Mouse (Mus musculus) neural tube, embryonic 12.5 days (tissue): ENCODE results near the gene Gatd1. TPM values are rescaled to one million over a fixed set of nuclear protein-coding genes. Genes with fewer than 3 reads are reported as not detected.
"Not testable (repeated sequence)": the region's sequence is repeated elsewhere in the genome, so short reads cannot be mapped to it uniquely, and the experiment has no call there.

ENCODE experiments used
- ATAC-seq: fragments of 200-750 bp; cut with Nextera tagmentation; 2 replicates; pipeline ENCODE4 v1.8.0; 2017; ENCODE audit warnings: low read depth, mild to moderate bottlenecking, moderate TSS enrichment, moderate library complexity; ENCODE audit not compliant: low FRiP score
- H3K27ac ChIP-seq: fragments of 300-500 bp; sonication (generic); 2 replicates; pipeline ENCODE4 v1.5.1; 2016
- H3K27me3 ChIP-seq: fragments of 300-500 bp; sonication (generic); replicated peaks from 2 replicates; pipeline ENCODE4 v1.6.1; 2016; ENCODE audit warnings: mild to moderate bottlenecking
- H3K36me3 ChIP-seq: fragments of 300-500 bp; sonication (generic); 2 replicates; pipeline ENCODE4 v1.6.1; 2016; ENCODE audit warnings: mild to moderate bottlenecking
- H3K4me1 ChIP-seq: fragments of 300-500 bp; sonication (generic); 2 replicates; pipeline ENCODE4 v1.6.1; 2016
- H3K4me2 ChIP-seq: fragments of 300-500 bp; sonication (generic); replicated peaks from 2 replicates; pipeline ENCODE4 v1.6.1; 2016; ENCODE audit warnings: mild to moderate bottlenecking
- H3K4me3 ChIP-seq: fragments of 300-500 bp; sonication (generic); 2 replicates; pipeline ENCODE4 v1.5.1; 2016
- H3K9ac ChIP-seq: fragments of 300-500 bp; sonication (generic); 2 replicates; pipeline ENCODE4 v1.6.1; 2016; ENCODE audit warnings: mild to moderate bottlenecking
- H3K9me3 ChIP-seq: fragments of 300-500 bp; sonication (generic); 2 replicates; pipeline ENCODE4 v1.6.1; 2016; ENCODE audit warnings: mild to moderate bottlenecking
- WGBS: fragments of 180-500 bp; shearing (Covaris S2); methylation state at CpG from one replicate; pipeline ENCODE4 v1.1.7; 2016; 5-methylcytosine and 5-hydroxymethylcytosine counted together
- polyA plus RNA-seq: library from polyadenylated mRNA; unstranded; fragments of >200 nt; fragmentation: Nextera tagmentation; extraction: Ambion mirVana; gene quantifications from 2 replicates; pipeline ENCODE4 v1.2.1, GENCODE M21; 2016

Gatd1 gene
- polyA plus RNA-seq, 1 experiment from 2014 or later: 50.5 TPM

DNA sequence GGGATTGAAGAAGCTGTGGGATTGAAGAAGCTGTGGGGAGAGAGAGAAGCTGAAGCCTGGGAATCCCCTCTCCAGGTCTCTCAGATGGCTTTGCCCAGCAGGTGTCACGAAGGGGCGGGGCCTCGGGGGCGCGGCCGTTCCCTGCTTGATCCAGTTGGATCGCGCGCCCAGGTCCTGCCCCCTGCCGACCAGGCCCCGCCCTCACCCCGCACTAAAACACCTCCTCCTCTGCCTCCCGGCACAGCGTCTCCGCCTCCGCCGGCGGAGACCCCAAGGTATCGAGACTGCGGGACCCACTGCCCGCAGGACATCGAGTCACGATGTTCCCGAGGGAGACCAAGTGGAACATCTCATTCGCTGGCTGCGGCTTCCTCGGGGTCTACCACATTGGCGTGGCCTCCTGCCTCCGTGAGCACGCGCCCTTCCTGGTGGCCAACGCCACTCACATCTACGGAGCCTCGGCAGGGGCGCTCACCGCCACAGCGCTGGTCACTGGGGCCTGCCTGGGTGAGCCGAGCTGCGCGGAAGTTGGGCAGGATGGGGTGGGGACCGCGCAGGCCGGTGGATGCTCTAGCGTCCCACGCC is 41.1 kb upstream of the Gatd1 start, which contains the start of gene Pnpla2:
Pnpla2 (plus strand) TSS at position 232 of the 585 bp plus-strand sequence.
- peaks cover 9% of the 10 kb centered on the region for H3K27me3 ChIP-seq
- peak; percentile 78 for ATAC-seq
- H3K9me3 ChIP-seq: no peaks in the 10 kb centered on the region
- H3K9ac ChIP-seq: peak within 1 kb of the TSS; percentile 73
- H3K36me3 ChIP-seq: peaks cover 35% of the 10 kb centered on the region
- no peak within 1 kb of the TSS for H3K27ac ChIP-seq
- peak within 1 kb of the TSS; percentile 60 for H3K4me3 ChIP-seq
- H3K4me2 ChIP-seq: peak within 1 kb of the TSS; percentile 97
- under 1% methylated on average over 45 of the region's 45 CpGs for WGBS
- H3K4me1 ChIP-seq: peaks cover 17% of the 10 kb centered on the region

DNA sequence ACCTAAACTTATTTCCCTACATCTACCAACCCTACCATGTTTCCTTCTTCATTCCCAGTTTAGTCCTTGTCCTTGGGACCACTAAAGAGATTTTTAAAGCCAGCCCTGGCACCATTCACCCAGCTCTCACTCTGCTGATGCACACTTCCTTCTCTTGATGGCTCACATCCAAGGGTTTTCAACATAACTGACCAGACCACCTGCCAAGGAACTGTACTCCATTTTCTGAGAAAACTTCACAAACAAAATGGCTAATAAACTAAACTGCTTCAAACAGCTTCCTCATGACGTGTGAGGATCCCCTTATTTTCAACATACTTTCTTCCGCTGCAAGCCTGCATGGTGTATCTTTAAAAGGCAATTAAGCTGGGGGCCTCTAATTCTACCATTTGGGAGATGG is 39.7 kb upstream of the Gatd1 start:
- Histone ChIP-seq H3K4me1 (peaks cover 22% of the 10 kb centered on the region), H3K36me3 (peaks cover 35% of the 10 kb centered on the region), H3K9ac (no peak overlapping the region), H3K27ac (no peak overlapping the region), H3K9me3 (no peaks in the 10 kb centered on the region), H3K4me3 (no peak overlapping the region), H3K27me3 (no peaks in the 10 kb centered on the region), H3K4me2 (no peak overlapping the region)
- no peak for ATAC-seq
- 79% methylated on average over 2 of the region's 2 CpGs for WGBS

DNA sequence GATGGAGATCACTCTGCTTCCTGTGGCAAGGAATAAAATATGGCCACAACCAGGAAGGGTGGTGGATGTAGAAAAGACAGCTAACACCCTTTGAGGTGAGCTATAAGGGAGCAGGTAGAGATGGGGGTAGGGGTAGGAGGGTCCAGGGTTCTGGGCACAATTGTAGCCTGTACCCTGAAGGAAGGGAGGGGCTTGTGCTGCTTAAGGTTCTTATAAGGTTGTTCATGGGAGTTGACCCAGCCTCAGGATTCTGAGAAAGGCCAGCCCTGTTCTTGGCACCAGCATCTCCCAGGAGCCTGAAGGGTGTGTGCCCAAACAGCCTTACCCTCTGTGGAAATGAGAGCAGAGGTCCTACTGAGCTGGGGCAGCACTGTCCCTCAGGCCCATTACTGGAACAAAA is 38.0 kb upstream of the Gatd1 start:
- no peaks in the 10 kb centered on the region for H3K9me3 ChIP-seq
- H3K9ac ChIP-seq: no peak overlapping the region
- H3K36me3 ChIP-seq: peaks cover 37% of the 10 kb centered on the region
- H3K27ac ChIP-seq: no peak overlapping the region
- no peaks in the 10 kb centered on the region for H3K27me3 ChIP-seq
- no peak for ATAC-seq
- peaks cover 29% of the 10 kb centered on the region for H3K4me1 ChIP-seq
- no peak overlapping the region for H3K4me2 ChIP-seq
- no peak overlapping the region for H3K4me3 ChIP-seq

DNA sequence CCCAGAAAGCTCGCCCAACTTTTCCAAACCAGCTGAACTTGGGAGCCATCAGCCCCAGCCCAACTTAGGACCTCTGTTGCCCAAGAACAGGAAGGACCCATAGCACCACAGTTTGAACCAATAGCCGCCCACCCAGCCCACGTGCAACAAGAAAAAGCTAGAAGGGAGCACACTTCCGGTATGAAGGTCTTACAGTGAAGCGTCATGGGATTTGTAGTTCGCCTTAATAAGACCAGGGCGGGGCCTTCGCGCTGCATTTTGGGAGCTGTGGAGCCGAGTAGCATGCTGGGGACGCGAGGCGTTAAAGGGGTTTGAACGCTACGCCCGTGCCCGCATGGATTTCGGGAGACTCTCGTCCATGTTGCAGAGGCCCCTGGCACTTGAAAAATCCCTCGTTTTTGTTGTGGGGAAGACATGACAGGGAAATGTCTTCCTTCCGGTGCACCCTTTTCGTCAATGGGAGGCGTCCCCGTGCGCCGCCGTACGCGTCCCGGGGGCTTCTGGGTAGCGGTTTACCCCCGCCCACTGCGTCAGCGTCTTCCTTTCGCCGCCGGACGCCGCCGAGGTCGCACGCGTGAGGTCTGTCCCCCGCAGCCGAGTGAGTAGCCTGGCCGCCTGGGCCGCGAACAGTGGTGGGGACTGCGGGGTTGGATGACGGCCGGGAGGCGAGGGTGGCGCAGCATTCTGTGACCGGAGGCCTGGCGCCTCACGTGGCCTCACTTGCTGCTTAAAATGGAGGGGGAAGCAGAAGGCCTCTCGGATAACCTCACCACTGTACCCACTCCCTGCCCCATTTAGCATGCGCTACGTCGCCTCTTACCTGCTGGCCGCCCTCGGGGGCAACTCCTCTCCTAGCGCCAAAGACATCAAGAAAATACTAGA is 33.4 kb upstream of the Gatd1 start, which contains the start of gene Rplp2:
Rplp2 (plus strand) TSS at position 261 of the 882 bp plus-strand sequence.
- H3K4me1 ChIP-seq: peaks cover 28% of the 10 kb centered on the region
- WGBS: under 1% methylated on average over 62 of the region's 63 CpGs
- H3K36me3 ChIP-seq: peaks cover 37% of the 10 kb centered on the region

DNA sequence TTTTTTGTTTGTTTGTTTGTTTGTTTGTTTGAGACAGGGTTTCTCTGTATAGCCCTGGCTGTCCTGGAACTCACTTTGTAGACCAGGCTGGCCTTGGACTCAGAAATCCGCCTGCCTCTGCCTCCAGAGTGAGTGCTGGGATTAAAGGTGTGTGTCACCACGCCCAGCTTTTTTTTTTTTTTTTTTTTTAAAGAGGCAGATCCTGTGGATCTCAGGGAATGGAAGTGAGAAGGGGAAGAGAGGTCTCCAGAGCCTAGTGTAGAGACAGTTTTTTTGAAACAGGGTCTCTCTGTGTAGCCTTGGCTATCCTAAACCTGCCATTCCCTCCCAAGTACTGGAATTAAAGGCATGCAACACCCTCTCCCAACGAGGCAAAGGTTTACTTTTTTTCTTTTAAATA is 32.4 kb upstream of the Gatd1 start:
- not testable (repeated sequence) for ATAC-seq, H3K27me3 ChIP-seq, H3K4me3 ChIP-seq, H3K9ac ChIP-seq, H3K27ac ChIP-seq, H3K9me3 ChIP-seq
- Histone ChIP-seq H3K4me2 (peak overlapping the region; percentile 78; the same call in 1 of the 2 replicates), H3K36me3 (peaks cover 29% of the 10 kb centered on the region), H3K4me1 (peaks cover 35% of the 10 kb centered on the region)
- 83% methylated on average over 3 of the region's 3 CpGs for WGBS

More for the DNA sequence above, 33.4 kb upstream of the Gatd1 start, which contains the start of gene Rplp2:
- Histone ChIP-seq H3K9me3 (no peaks in the 10 kb centered on the region), H3K9ac (peak within 1 kb of the TSS; percentile 89), H3K27ac (peak within 1 kb of the TSS; percentile 42; the same call in 1 of the 2 replicates), H3K4me2 (peak within 1 kb of the TSS; percentile 78), H3K27me3 (no peaks in the 10 kb centered on the region), H3K4me3 (peak within 1 kb of the TSS; percentile 90)
- peak; percentile 89 for ATAC-seq

DNA sequence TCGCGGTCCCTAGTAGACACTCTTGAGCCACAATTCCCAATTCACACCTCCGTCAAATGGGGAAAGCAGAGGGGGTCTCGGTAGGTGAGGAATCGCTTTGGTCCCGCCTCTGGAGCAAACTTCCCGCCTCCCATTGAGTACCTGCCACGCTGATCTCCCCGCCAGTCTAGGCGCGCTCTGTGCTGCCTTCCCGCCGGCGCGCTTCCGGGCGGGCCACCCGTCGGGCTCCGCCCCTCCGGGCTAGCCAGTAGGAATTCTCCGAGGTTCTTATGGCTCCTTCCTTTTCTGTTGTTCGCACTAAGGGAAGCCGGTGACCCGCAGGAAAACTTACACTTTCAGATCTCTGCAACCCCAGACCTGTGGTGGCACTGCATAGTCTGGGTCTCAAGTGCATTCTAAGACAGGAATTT is 29.9 kb upstream of the Gatd1 start, which contains the start of gene Pidd1:
Pidd1 (minus strand) TSS at position 198 of the 410 bp plus-strand sequence.
- Histone ChIP-seq H3K27ac (no peak within 1 kb of the TSS), H3K9me3 (no peaks in the 10 kb centered on the region), H3K4me1 (peaks cover 32% of the 10 kb centered on the region), H3K27me3 (no peaks in the 10 kb centered on the region), H3K9ac (peak within 1 kb of the TSS; percentile 51), H3K4me3 (peak within 1 kb of the TSS; percentile 33), H3K4me2 (peak within 1 kb of the TSS; percentile 78), H3K36me3 (peaks cover 28% of the 10 kb centered on the region)
- ATAC-seq: no peak; the same call in 1 of the 2 replicates
- WGBS: under 1% methylated on average over 25 of the region's 25 CpGs

DNA sequence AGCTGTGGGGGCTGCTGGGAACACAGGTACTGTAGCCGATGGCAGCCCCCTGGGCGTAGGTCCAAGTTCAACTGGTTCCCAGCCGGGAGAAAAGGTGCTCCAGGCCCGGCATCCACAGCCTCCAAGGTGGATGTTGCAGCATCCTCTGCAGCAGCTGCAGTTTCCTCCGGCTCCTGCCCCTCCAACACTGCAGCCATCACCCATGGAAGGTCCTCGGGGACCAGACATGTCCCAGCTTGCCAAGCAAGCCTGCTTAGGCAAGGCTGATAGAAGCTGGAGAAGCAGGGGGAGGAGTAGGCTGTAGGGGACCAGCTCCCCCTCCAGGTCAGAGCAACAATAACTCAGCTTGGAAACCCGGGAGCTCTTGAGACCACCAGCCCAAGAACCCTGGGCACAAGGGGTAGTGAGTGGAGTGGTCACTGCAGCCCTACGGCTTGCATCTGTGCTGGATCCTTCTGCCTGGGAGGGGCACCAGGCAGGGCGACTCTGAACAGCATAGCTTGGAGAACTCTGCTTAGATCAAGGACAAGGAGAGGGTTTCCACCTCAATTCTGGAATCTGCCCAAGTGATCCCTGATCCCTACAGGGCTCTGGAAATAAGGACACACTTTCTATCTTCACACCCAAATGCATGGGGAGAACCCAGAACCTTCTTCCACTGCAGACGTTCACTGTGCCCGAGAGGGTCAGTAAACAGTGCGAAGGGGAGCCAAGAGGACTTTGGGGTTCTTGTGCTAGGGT is 29.3 kb upstream of the Gatd1 start:
- H3K9me3 ChIP-seq: no peaks in the 10 kb centered on the region
- 24% methylated on average over 12 of the region's 12 CpGs for WGBS
- no peak overlapping the region for H3K27ac ChIP-seq
- peak overlapping the region; percentile 51 for H3K9ac ChIP-seq
- H3K4me2 ChIP-seq: peak overlapping the region; percentile 78
- no peaks in the 10 kb centered on the region for H3K27me3 ChIP-seq
- peak overlapping the region; percentile 33 for H3K4me3 ChIP-seq
- H3K4me1 ChIP-seq: peaks cover 26% of the 10 kb centered on the region
- no peak for ATAC-seq
- peaks cover 29% of the 10 kb centered on the region for H3K36me3 ChIP-seq

DNA sequence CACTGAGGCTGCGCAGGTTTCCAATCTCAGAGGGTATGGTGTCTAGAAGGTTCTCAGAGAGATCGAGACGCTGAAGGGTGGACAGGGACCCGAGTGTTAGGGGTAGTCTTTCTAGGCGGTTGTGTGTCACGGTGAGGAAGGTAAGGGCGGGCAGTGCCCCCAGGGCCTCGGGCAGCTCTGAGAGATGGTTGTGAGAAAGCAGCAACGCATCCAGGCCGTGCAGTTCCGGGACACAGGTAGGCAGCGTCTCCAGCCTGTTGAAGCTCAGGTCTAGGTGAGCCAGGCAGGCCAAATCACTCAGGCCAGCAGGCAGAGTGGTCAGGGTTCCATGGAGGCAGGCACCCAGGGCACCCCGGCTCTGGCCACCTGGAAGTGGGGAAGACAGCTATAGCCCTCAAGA is 28.3 kb upstream of the Gatd1 start:
- Histone ChIP-seq H3K27me3 (no peaks in the 10 kb centered on the region), H3K9ac (peak overlapping the region; percentile 51), H3K27ac (no peak overlapping the region), H3K36me3 (peaks cover 29% of the 10 kb centered on the region), H3K4me2 (peak overlapping the region; percentile 78), H3K4me3 (no peak overlapping the region), H3K9me3 (no peaks in the 10 kb centered on the region), H3K4me1 (peaks cover 29% of the 10 kb centered on the region)
- 95% methylated on average over 13 of the region's 13 CpGs for WGBS
- no peak for ATAC-seq

DNA sequence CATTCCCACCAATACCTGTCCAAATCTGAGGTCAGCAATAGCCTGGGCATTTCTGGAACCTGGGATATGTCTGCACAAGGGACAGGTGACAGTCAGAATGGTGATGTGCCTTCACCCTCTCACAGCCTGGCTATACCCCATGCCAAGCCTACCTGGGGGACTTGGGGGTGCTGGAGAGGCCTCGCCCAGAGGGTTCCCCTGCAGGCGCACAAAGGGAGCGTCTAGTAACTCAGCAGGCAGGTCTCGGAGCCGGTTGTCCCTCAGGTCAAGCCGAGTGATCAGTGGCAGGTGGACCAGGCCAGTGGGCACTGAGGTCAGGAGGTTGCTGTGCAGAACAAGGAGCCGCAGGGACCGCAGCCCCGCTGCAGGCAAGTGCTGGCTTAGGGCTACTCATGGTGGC is 27.5 kb upstream of the Gatd1 start:
- ATAC-seq: no peak
- Histone ChIP-seq H3K36me3 (peaks cover 29% of the 10 kb centered on the region), H3K27me3 (no peaks in the 10 kb centered on the region), H3K4me1 (peaks cover 36% of the 10 kb centered on the region), H3K27ac (no peak overlapping the region), H3K9ac (no peak overlapping the region), H3K9me3 (no peaks in the 10 kb centered on the region), H3K4me2 (no peak overlapping the region; the same call in 1 of the 2 replicates), H3K4me3 (no peak overlapping the region)
- 90% methylated on average over 9 of the region's 9 CpGs for WGBS

DNA sequence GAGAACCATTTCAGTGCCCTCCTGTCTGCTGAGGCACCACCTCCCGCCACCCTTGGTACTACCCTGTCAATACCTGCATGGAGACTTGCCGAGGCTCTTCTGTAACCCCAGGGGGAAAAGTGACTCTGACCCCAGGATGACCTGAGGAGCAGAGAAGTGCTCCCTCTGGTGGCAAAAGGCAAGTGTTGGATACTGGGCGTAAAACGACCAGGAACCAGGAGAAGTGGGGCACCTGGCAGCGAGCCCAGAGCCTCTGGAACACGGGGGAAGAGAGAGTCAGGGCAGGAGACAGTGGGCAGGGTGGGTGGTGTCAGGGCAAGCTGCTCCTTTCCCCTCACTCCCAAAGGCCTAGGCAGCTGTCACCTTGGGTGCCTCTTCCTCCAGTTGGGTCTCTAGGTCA is 26.7 kb upstream of the Gatd1 start:
- no peak overlapping the region for H3K4me2 ChIP-seq
- peaks cover 29% of the 10 kb centered on the region for H3K36me3 ChIP-seq
- H3K9me3 ChIP-seq: no peaks in the 10 kb centered on the region
- 31% methylated on average over 6 of the region's 6 CpGs for WGBS
- ATAC-seq: no peak
- no peak overlapping the region for H3K27ac ChIP-seq
- H3K4me1 ChIP-seq: peaks cover 44% of the 10 kb centered on the region
- 0 out of 2 replicates have a peak overlapping the region, but pooled peaks have one; percentile 26 for H3K9ac ChIP-seq
- no peak overlapping the region for H3K4me3 ChIP-seq
- no peaks in the 10 kb centered on the region for H3K27me3 ChIP-seq

DNA sequence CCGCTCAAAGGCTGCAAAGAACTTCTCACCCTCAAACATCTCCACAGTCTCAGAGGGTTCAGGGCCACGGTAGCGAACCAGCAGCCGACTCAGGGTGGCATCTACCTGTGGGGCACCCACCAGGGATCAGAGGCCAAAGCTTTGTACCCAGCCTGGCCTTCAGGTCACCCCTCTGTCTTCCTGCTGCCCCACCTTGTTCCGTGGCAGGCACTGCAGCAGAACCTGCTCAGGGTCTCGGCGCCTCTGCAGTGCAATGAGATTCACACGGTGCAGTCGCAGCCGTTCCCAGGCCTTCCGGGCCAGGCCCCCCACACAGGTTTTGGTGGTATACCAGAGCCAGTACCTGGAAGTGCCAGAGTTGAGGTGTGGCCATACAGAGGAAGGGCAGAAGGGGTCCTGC is 25.9 kb upstream of the Gatd1 start:
- Histone ChIP-seq H3K36me3 (peaks cover 29% of the 10 kb centered on the region), H3K4me1 (peaks cover 52% of the 10 kb centered on the region), H3K4me2 (no peak overlapping the region), H3K9ac (no peak overlapping the region), H3K27ac (no peak overlapping the region), H3K27me3 (no peaks in the 10 kb centered on the region), H3K4me3 (no peak overlapping the region), H3K9me3 (no peaks in the 10 kb centered on the region)
- ATAC-seq: no peak
- 94% methylated on average over 11 of the region's 11 CpGs for WGBS
